Mouse (Mus musculus): ENCODE measurements around the gene Lmbrd1. TPM values are rescaled to one million over a fixed set of nuclear protein-coding genes. Genes with fewer than 3 reads are reported as not detected.
A peak's percentile ranks its signal among the peaks of the same experiment; 100 is the strongest.
"Not testable (repeated sequence)": the region's sequence is repeated elsewhere in the genome, so short reads cannot be mapped to it uniquely, and the experiment has no call there.

Lmbrd1 gene
- polyA plus RNA-seq, 1 experiment from 2014 or later: 33.5 TPM

- 73% methylated on average over 3 of the region's 3 CpGs for WGBS
- H3K9ac ChIP-seq (ENCODE audit: low read depth, low read length): no peak overlapping the region
- DNase-seq (ENCODE audit: low spot score) (no peak), ATAC-seq (ENCODE audit: low FRiP score) (peak; percentile 56; the same call in 1 of the 2 replicates)
- H3K27me3 ChIP-seq (ENCODE audit: control insufficient read depth, insufficient read depth, low read length): no peaks in the 10 kb centered on the region
- H3K27ac ChIP-seq (ENCODE audit: low read depth, low read length): no peak overlapping the region
- H3K4me1 ChIP-seq (replicated peaks; ENCODE audit: control insufficient read depth, insufficient read depth, low read length): no peaks in the 10 kb centered on the region
- no peak overlapping the region for H3K4me3 ChIP-seq (ENCODE audit: low read depth, low read length)
- H3K9me3 ChIP-seq (ENCODE audit: control insufficient read depth, low read length): no peaks in the 10 kb centered on the region
- H3K4me2 ChIP-seq (replicated peaks; ENCODE audit: low read depth, low read length): no peak overlapping the region
- H3K36me3 ChIP-seq (ENCODE audit: control insufficient read depth, insufficient read depth, low read length): no peaks in the 10 kb centered on the region
Measured at GRCm38 (mm10) chr1:24740903-24741302, 62.5 kb downstream of the Lmbrd1 start.

DNA sequence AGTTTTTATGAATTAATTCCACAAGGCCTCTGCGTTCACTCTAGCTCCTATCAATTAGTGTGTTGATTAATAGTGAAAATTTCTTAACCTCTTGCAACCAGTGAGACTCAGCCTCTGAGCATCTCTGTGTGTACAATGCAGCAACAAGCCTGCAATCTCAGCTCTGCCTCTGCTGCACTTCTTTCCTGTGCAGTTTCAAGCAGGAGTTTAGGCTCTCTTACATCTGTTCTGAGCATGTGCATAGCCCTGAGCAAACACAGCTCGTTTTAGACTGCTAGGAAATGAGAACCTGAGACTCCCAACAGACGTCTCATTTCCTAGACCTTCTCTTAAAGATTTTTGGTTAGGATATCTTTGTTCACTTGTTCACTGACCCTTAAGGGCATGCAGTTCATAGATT is 63.1 kb downstream of the Lmbrd1 start:
- WGBS: 37% methylated on average over 3 of the region's 3 CpGs
- no peak for DNase-seq (ENCODE audit: low spot score)
- H3K4me3 ChIP-seq (ENCODE audit: low read depth, low read length): no peak overlapping the region
- no peaks in the 10 kb centered on the region for H3K4me1 ChIP-seq (replicated peaks; ENCODE audit: control insufficient read depth, insufficient read depth, low read length)
- H3K27me3 ChIP-seq (ENCODE audit: control insufficient read depth, insufficient read depth, low read length): no peaks in the 10 kb centered on the region
- H3K36me3 ChIP-seq (ENCODE audit: control insufficient read depth, insufficient read depth, low read length): no peaks in the 10 kb centered on the region
- no peak for ATAC-seq (ENCODE audit: low FRiP score)
- H3K4me2 ChIP-seq (replicated peaks; ENCODE audit: low read depth, low read length): no peak overlapping the region
- H3K9me3 ChIP-seq (ENCODE audit: control insufficient read depth, low read length): no peaks in the 10 kb centered on the region
- no peak overlapping the region for H3K9ac ChIP-seq (ENCODE audit: low read depth, low read length)
- no peak overlapping the region for H3K27ac ChIP-seq (ENCODE audit: low read depth, low read length)

DNA sequence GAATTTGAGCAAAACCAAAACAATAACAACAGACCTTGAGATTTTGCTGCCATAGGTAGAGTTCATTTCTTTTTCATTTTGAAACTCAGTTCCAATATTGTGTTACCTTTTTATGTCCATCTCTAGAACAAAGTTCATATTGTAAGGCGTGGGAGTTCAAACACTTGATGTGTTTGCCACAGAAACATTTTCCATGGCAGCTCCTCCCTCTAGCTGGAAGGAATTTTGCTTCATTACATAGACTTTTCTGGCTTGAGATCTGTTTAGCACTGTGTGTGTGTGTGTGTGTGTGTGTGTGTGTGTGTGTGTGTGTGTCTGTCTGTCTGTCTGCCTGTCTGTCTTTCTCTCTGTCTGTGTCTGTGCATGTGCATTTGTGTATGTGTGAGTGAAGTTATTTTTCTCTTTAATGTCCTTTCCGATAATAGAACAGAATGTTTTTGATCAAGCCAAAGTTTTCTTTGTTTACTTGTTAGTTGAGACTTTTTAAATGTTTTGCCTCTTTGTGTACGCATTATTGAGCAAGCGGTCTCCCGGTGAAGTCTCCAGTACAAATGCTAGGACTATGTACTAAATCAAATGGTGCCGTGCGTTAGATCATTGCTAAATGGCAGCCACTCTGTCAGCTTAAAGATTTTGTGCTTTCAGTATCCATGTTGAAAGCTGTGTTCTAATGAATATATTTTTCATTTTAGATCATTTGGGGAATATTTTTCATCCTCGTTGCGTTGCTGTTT is 64.9 kb downstream of the Lmbrd1 start:
- no peak for ATAC-seq (ENCODE audit: low FRiP score)
- Histone ChIP-seq H3K4me3 (ENCODE audit: low read depth, low read length) (no peak overlapping the region), H3K4me1 (replicated peaks; ENCODE audit: control insufficient read depth, insufficient read depth, low read length) (no peaks in the 10 kb centered on the region), H3K27ac (ENCODE audit: low read depth, low read length) (no peak overlapping the region), H3K9me3 (ENCODE audit: control insufficient read depth, low read length) (no peaks in the 10 kb centered on the region), H3K27me3 (ENCODE audit: control insufficient read depth, insufficient read depth, low read length) (no peaks in the 10 kb centered on the region), H3K9ac (ENCODE audit: low read depth, low read length) (no peak overlapping the region), H3K36me3 (ENCODE audit: control insufficient read depth, insufficient read depth, low read length) (peaks cover 4% of the 10 kb centered on the region; the same call in 1 of the 2 replicates), H3K4me2 (replicated peaks; ENCODE audit: low read depth, low read length) (no peak overlapping the region)
- no peak for DNase-seq (ENCODE audit: low spot score)
- WGBS: 93% methylated on average over 9 of the region's 9 CpGs

DNA sequence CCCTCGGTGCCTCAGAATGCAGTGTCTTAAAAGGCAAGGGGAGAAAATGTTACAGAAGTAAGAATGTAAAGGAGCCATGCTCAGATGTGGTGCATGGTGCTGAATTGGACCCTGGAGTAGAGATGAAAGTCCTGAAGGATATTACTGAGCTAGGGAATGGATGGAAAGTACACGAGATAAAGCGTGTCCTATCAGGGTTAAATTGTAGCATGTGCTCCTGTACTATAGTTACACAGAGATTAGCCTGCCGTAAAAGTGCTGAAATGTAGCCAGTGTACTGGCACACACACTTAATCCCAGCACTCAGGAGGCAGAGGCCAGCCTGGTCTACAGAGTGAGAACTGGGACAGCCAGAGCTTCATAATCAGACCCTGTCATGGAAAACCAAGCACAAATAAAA is 74.3 kb downstream of the Lmbrd1 start:
- peaks cover 4% of the 10 kb centered on the region; the same call in 1 of the 2 replicates for H3K36me3 ChIP-seq (ENCODE audit: control insufficient read depth, insufficient read depth, low read length)
- H3K4me2 ChIP-seq (replicated peaks; ENCODE audit: low read depth, low read length): no peak overlapping the region
- no peak overlapping the region for H3K4me3 ChIP-seq (ENCODE audit: low read depth, low read length)
- no peaks in the 10 kb centered on the region for H3K9me3 ChIP-seq (ENCODE audit: control insufficient read depth, low read length)
- H3K4me1 ChIP-seq (replicated peaks; ENCODE audit: control insufficient read depth, insufficient read depth, low read length): no peaks in the 10 kb centered on the region
- no peak overlapping the region for H3K9ac ChIP-seq (ENCODE audit: low read depth, low read length)
- no peak for ATAC-seq (ENCODE audit: low FRiP score)
- no peak for DNase-seq (ENCODE audit: low spot score)
- H3K27me3 ChIP-seq (ENCODE audit: control insufficient read depth, insufficient read depth, low read length): no peaks in the 10 kb centered on the region
- no peak overlapping the region for H3K27ac ChIP-seq (ENCODE audit: low read depth, low read length)
- WGBS: 93% methylated on average over 4 of the region's 4 CpGs

DNA sequence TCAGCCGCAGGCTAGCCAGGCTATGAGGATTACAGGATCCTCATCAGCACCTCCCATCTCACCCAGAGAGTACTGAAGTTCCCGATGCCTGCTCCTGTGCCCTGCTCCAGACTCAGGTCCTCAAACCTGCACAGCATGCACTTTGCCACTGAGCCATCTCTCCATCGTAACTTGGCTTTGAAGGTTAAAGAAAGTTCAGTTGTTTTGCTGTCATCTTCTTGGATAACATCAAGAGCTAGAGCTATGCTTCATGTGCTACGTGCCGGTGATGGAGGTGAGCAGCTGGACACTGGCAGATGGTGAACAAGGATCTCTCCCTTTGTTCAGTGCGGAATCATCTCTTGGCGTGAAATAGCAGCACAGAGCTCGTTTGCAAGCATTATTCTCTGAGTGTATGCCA is 80.1 kb downstream of the Lmbrd1 start:
- Histone ChIP-seq H3K36me3 (ENCODE audit: control insufficient read depth, insufficient read depth, low read length) (0 out of 2 replicates have a peak, but pooled peaks cover 3% of the 10 kb centered on the region), H3K4me1 (replicated peaks; ENCODE audit: control insufficient read depth, insufficient read depth, low read length) (no peaks in the 10 kb centered on the region), H3K27me3 (ENCODE audit: control insufficient read depth, insufficient read depth, low read length) (no peaks in the 10 kb centered on the region), H3K27ac (ENCODE audit: low read depth, low read length) (no peak overlapping the region), H3K4me3 (ENCODE audit: low read depth, low read length) (no peak overlapping the region), H3K9ac (ENCODE audit: low read depth, low read length) (no peak overlapping the region), H3K4me2 (replicated peaks; ENCODE audit: low read depth, low read length) (no peak overlapping the region), H3K9me3 (ENCODE audit: control insufficient read depth, low read length) (no peaks in the 10 kb centered on the region)
- DNase-seq (ENCODE audit: low spot score): no peak
- 66% methylated on average over 8 of the region's 8 CpGs for WGBS
- peak; percentile 59; the same call in 1 of the 2 replicates for ATAC-seq (ENCODE audit: low FRiP score)

DNA sequence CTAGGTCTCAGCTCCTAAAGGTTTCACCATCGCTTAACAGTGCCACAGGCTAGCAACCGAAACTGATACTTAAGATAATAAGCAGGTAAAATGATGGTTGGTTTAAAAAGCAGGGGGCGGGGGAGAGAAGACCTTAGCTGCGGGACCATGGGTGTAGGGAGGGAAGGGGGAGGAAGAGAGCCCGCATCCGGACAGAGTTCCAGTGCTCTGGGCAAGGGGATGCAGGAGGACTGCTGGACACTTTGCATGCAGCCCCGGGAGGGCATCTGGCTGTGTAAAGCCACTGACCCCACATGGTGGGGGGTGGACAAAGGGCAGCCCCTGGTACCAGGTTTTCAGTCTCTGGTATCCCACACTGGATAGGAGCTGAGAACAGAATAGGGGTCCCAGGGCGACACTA is 88.0 kb downstream of the Lmbrd1 start:
- H3K4me3 ChIP-seq (ENCODE audit: low read depth, low read length): no peak overlapping the region
- no peak overlapping the region for H3K9ac ChIP-seq (ENCODE audit: low read depth, low read length)
- no peaks in the 10 kb centered on the region for H3K9me3 ChIP-seq (ENCODE audit: control insufficient read depth, low read length)
- H3K4me1 ChIP-seq (replicated peaks; ENCODE audit: control insufficient read depth, insufficient read depth, low read length): no peaks in the 10 kb centered on the region
- no peak; the same call in 1 of the 2 replicates for ATAC-seq (ENCODE audit: low FRiP score)
- 77% methylated on average over 8 of the region's 8 CpGs for WGBS
- 0 out of 2 replicates have a peak, but pooled peaks cover 3% of the 10 kb centered on the region for H3K36me3 ChIP-seq (ENCODE audit: control insufficient read depth, insufficient read depth, low read length)
- DNase-seq (ENCODE audit: low spot score): no peak
- no peaks in the 10 kb centered on the region for H3K27me3 ChIP-seq (ENCODE audit: control insufficient read depth, insufficient read depth, low read length)
- H3K4me2 ChIP-seq (replicated peaks; ENCODE audit: low read depth, low read length): no peak overlapping the region
- no peak overlapping the region for H3K27ac ChIP-seq (ENCODE audit: low read depth, low read length)

- ATAC-seq (ENCODE audit: low FRiP score): peak; percentile 34; the same call in 1 of the 2 replicates
- H3K36me3 ChIP-seq (ENCODE audit: control insufficient read depth, insufficient read depth, low read length); H3K27me3 ChIP-seq (ENCODE audit: control insufficient read depth, insufficient read depth, low read length); H3K4me2 ChIP-seq (replicated peaks; ENCODE audit: low read depth, low read length); H3K27ac ChIP-seq (ENCODE audit: low read depth, low read length); H3K9me3 ChIP-seq (ENCODE audit: control insufficient read depth, low read length); H3K4me1 ChIP-seq (replicated peaks; ENCODE audit: control insufficient read depth, insufficient read depth, low read length); H3K4me3 ChIP-seq (ENCODE audit: low read depth, low read length); H3K9ac ChIP-seq (ENCODE audit: low read depth, low read length); DNase-seq (ENCODE audit: low spot score): not testable (repeated sequence)
- WGBS: 90% methylated on average over 3 of the region's 3 CpGs
Measured at GRCm38 (mm10) chr1:24767197-24767596, 88.8 kb downstream of the Lmbrd1 start.

DNA sequence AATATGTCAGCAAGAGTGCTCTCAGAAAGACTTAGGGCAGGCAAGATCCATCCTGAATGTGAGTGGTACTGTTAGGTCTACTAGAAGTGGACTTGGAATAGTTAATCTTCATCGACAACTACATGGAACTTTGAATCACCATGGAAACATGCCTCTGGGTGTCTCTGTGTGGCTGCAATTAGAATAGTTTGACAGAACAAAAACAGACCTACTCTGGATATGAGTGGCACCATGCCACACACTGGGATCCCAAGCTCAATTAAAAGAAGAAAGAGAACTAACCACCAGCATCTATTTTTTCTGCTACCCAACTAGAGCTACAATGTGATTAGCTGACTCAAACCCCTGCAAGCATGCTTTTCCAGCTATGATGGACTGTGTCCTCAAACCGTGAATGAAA is 95.2 kb downstream of the Lmbrd1 start:
- no peaks in the 10 kb centered on the region for H3K9me3 ChIP-seq (ENCODE audit: control insufficient read depth, low read length)
- H3K27ac ChIP-seq (ENCODE audit: low read depth, low read length): no peak overlapping the region
- H3K27me3 ChIP-seq (ENCODE audit: control insufficient read depth, insufficient read depth, low read length): no peaks in the 10 kb centered on the region
- WGBS: 86% methylated on average over 2 of the region's 2 CpGs
- H3K9ac ChIP-seq (ENCODE audit: low read depth, low read length): no peak overlapping the region
- no peaks in the 10 kb centered on the region for H3K4me1 ChIP-seq (replicated peaks; ENCODE audit: control insufficient read depth, insufficient read depth, low read length)
- no peaks in the 10 kb centered on the region for H3K36me3 ChIP-seq (ENCODE audit: control insufficient read depth, insufficient read depth, low read length)
- DNase-seq (ENCODE audit: low spot score): no peak
- no peak for ATAC-seq (ENCODE audit: low FRiP score)
- no peak overlapping the region for H3K4me2 ChIP-seq (replicated peaks; ENCODE audit: low read depth, low read length)
- no peak overlapping the region for H3K4me3 ChIP-seq (ENCODE audit: low read depth, low read length)

DNA sequence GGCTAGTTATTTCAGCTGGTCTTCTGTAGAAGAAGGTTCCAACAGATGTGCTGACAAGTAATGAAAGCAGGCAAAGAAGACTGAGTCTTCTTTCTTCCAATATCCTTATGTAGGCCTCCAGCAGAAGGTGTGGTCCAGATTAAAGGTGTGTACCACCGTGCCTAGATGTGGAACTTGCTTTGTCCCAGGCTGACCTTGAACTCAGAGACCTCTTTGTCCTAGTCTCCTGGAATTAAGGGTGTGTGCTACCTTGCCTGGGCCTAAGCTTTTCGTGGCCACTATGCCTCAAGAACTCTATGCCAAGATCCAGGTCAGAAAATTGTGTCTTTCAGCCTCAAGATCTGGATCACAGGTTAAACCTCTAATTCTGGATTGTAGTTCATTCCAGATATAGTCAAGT is 98.1 kb downstream of the Lmbrd1 start:
- Histone ChIP-seq H3K27ac (ENCODE audit: low read depth, low read length) (no peak overlapping the region), H3K9me3 (ENCODE audit: control insufficient read depth, low read length) (no peaks in the 10 kb centered on the region), H3K27me3 (ENCODE audit: control insufficient read depth, insufficient read depth, low read length) (no peaks in the 10 kb centered on the region), H3K4me2 (replicated peaks; ENCODE audit: low read depth, low read length) (no peak overlapping the region), H3K4me1 (replicated peaks; ENCODE audit: control insufficient read depth, insufficient read depth, low read length) (no peaks in the 10 kb centered on the region), H3K36me3 (ENCODE audit: control insufficient read depth, insufficient read depth, low read length) (no peaks in the 10 kb centered on the region), H3K4me3 (ENCODE audit: low read depth, low read length) (no peak overlapping the region), H3K9ac (ENCODE audit: low read depth, low read length) (no peak overlapping the region)
- DNase-seq (ENCODE audit: low spot score) (no peak), ATAC-seq (ENCODE audit: low FRiP score) (no peak)
- WGBS: 86% methylated on average over 2 of the region's 2 CpGs

All from hindbrain, embryonic 11.5 days (tissue).